Mouse (Mus musculus): ENCODE results near the gene Izumo4. TPM values are rescaled to one million over a fixed set of nuclear protein-coding genes. Genes with fewer than 3 reads are reported as not detected.

Gene Izumo4
- total and polyA plus RNA-seq, 2 experiments: 18.3 to 49.7 TPM

- peak overlapping the region; percentile 99 for H3K27ac ChIP-seq (replicated peaks; ENCODE audit: insufficient read depth, low read depth, low read length)
- WGBS: 33% methylated on average over 9 of the region's 9 CpGs
- peak; percentile 94 for DNase-seq (ENCODE audit: extremely low read depth, low read depth, low spot score)
- peak overlapping the region; percentile 4; the same call in 1 of the 2 replicates for H3K9ac ChIP-seq (ENCODE audit: low read depth, low read length)
- H3K36me3 ChIP-seq (ENCODE audit: control insufficient read depth, insufficient read depth, low read length): no peaks in the 10 kb centered on the region
- H3K79me2 ChIP-seq (ENCODE audit: control insufficient read depth, insufficient read depth, low read length): peaks cover 8% of the 10 kb centered on the region; the same call in 1 of the 2 replicates
- no peaks in the 10 kb centered on the region for H3K27me3 ChIP-seq (ENCODE audit: control insufficient read depth, insufficient read depth, low read length)
- peaks cover 27% of the 10 kb centered on the region for H3K4me1 ChIP-seq (ENCODE audit: control insufficient read depth, insufficient read depth, low read length)
- no peak overlapping the region for H3K4me3 ChIP-seq (ENCODE audit: insufficient read depth, low read depth, low read length)
- TF ChIP-seq POLR2A (IDR thresholded peaks at IDR 0.05; ENCODE audit: extremely low read depth, insufficient read depth, low read length): no peak
- TF ChIP-seq CTCF (IDR thresholded peaks at IDR 0.05; ENCODE audit: low read depth, low read length): no peak
Measured at GRCm38 (mm10) chr10:80679556-80680259, 22.3 kb upstream of the Izumo4 start.

GRCm38 (mm10) chr10:80680260-80680696 is 21.7 kb upstream of the Izumo4 start:
- 54% methylated on average over 2 of the region's 2 CpGs for WGBS

GRCm38 (mm10) chr10:80682003-80682402 is 20.0 kb upstream of the Izumo4 start:
- H3K79me2 ChIP-seq (ENCODE audit: control insufficient read depth, insufficient read depth, low read length): no peaks in the 10 kb centered on the region
- 97% methylated on average over 6 of the region's 6 CpGs for WGBS
- H3K36me3 ChIP-seq (ENCODE audit: control insufficient read depth, insufficient read depth, low read length): no peaks in the 10 kb centered on the region
- no peak overlapping the region for H3K27ac ChIP-seq (replicated peaks; ENCODE audit: insufficient read depth, low read depth, low read length)
- peaks cover 27% of the 10 kb centered on the region for H3K4me1 ChIP-seq (ENCODE audit: control insufficient read depth, insufficient read depth, low read length)
- no peaks in the 10 kb centered on the region for H3K27me3 ChIP-seq (ENCODE audit: control insufficient read depth, insufficient read depth, low read length)
- no peak overlapping the region for H3K9ac ChIP-seq (ENCODE audit: low read depth, low read length)
- TF ChIP-seq POLR2A (IDR thresholded peaks at IDR 0.05; ENCODE audit: extremely low read depth, insufficient read depth, low read length) (no peak), CTCF (IDR thresholded peaks at IDR 0.05; ENCODE audit: low read depth, low read length) (no peak)
- H3K4me3 ChIP-seq (ENCODE audit: insufficient read depth, low read depth, low read length): no peak overlapping the region
- DNase-seq (ENCODE audit: extremely low read depth, low read depth, low spot score): no peak

More at GRCm38 (mm10) chr10:80680260-80680696, 21.7 kb upstream of the Izumo4 start:
- DNase-seq (ENCODE audit: extremely low read depth, low read depth, low spot score): no peak
- Histone ChIP-seq H3K4me1 (ENCODE audit: control insufficient read depth, insufficient read depth, low read length) (peaks cover 27% of the 10 kb centered on the region), H3K27me3 (ENCODE audit: control insufficient read depth, insufficient read depth, low read length) (no peaks in the 10 kb centered on the region), H3K79me2 (ENCODE audit: control insufficient read depth, insufficient read depth, low read length) (peaks cover 8% of the 10 kb centered on the region; the same call in 1 of the 2 replicates), H3K36me3 (ENCODE audit: control insufficient read depth, insufficient read depth, low read length) (no peaks in the 10 kb centered on the region), H3K27ac (replicated peaks; ENCODE audit: insufficient read depth, low read depth, low read length) (peak overlapping the region; percentile 99), H3K4me3 (ENCODE audit: insufficient read depth, low read depth, low read length) (no peak overlapping the region), H3K9ac (ENCODE audit: low read depth, low read length) (no peak overlapping the region)
- TF ChIP-seq POLR2A (IDR thresholded peaks at IDR 0.05; ENCODE audit: extremely low read depth, insufficient read depth, low read length) (no peak), CTCF (IDR thresholded peaks at IDR 0.05; ENCODE audit: low read depth, low read length) (no peak)

- Histone ChIP-seq H3K27ac (replicated peaks; ENCODE audit: insufficient read depth, low read depth, low read length) (no peak overlapping the region), H3K79me2 (ENCODE audit: control insufficient read depth, insufficient read depth, low read length) (no peaks in the 10 kb centered on the region), H3K4me1 (ENCODE audit: control insufficient read depth, insufficient read depth, low read length) (peaks cover 16% of the 10 kb centered on the region), H3K36me3 (ENCODE audit: control insufficient read depth, insufficient read depth, low read length) (no peaks in the 10 kb centered on the region), H3K4me3 (ENCODE audit: insufficient read depth, low read depth, low read length) (no peak overlapping the region), H3K27me3 (ENCODE audit: control insufficient read depth, insufficient read depth, low read length) (no peaks in the 10 kb centered on the region), H3K9ac (ENCODE audit: low read depth, low read length) (no peak overlapping the region)
- TF ChIP-seq CTCF (IDR thresholded peaks at IDR 0.05; ENCODE audit: low read depth, low read length): no peak
- DNase-seq (ENCODE audit: extremely low read depth, low read depth, low spot score): peak; percentile 72
- WGBS: 31% methylated on average over 1 of the region's 1 CpGs
Measured at GRCm38 (mm10) chr10:80683647-80684046, 18.3 kb upstream of the Izumo4 start.

- no peak overlapping the region for H3K27ac ChIP-seq (replicated peaks; ENCODE audit: insufficient read depth, low read depth, low read length)
- H3K79me2 ChIP-seq (ENCODE audit: control insufficient read depth, insufficient read depth, low read length): no peaks in the 10 kb centered on the region
- 62% methylated on average over 6 of the region's 6 CpGs for WGBS
- no peak overlapping the region for H3K4me3 ChIP-seq (ENCODE audit: insufficient read depth, low read depth, low read length)
- H3K4me1 ChIP-seq (ENCODE audit: control insufficient read depth, insufficient read depth, low read length): peaks cover 13% of the 10 kb centered on the region
- no peaks in the 10 kb centered on the region for H3K36me3 ChIP-seq (ENCODE audit: control insufficient read depth, insufficient read depth, low read length)
- no peak overlapping the region for H3K9ac ChIP-seq (ENCODE audit: low read depth, low read length)
- H3K27me3 ChIP-seq (ENCODE audit: control insufficient read depth, insufficient read depth, low read length): no peaks in the 10 kb centered on the region
- peak; percentile 96 for TF ChIP-seq CTCF (IDR thresholded peaks at IDR 0.05; ENCODE audit: low read depth, low read length)
- no peak for TF ChIP-seq POLR2A (IDR thresholded peaks at IDR 0.05; ENCODE audit: extremely low read depth, insufficient read depth, low read length)
- peak; percentile 59 for DNase-seq (ENCODE audit: extremely low read depth, low read depth, low spot score)
Measured at GRCm38 (mm10) chr10:80684214-80684613, 17.8 kb upstream of the Izumo4 start.

- WGBS: 93% methylated on average over 4 of the region's 4 CpGs
- no peaks in the 10 kb centered on the region for H3K79me2 ChIP-seq (ENCODE audit: control insufficient read depth, insufficient read depth, low read length)
- H3K9ac ChIP-seq (ENCODE audit: low read depth, low read length): no peak overlapping the region
- no peak overlapping the region for H3K27ac ChIP-seq (replicated peaks; ENCODE audit: insufficient read depth, low read depth, low read length)
- peaks cover 5% of the 10 kb centered on the region; the same call in 1 of the 2 replicates for H3K4me1 ChIP-seq (ENCODE audit: control insufficient read depth, insufficient read depth, low read length)
- no peaks in the 10 kb centered on the region for H3K36me3 ChIP-seq (ENCODE audit: control insufficient read depth, insufficient read depth, low read length)
- DNase-seq (ENCODE audit: extremely low read depth, low read depth, low spot score): no peak
- TF ChIP-seq POLR2A (IDR thresholded peaks at IDR 0.05; ENCODE audit: extremely low read depth, insufficient read depth, low read length): no peak
- no peak for TF ChIP-seq CTCF (IDR thresholded peaks at IDR 0.05; ENCODE audit: low read depth, low read length)
- no peak overlapping the region for H3K4me3 ChIP-seq (ENCODE audit: insufficient read depth, low read depth, low read length)
- H3K27me3 ChIP-seq (ENCODE audit: control insufficient read depth, insufficient read depth, low read length): no peaks in the 10 kb centered on the region
Measured at GRCm38 (mm10) chr10:80684984-80685383, 17.0 kb upstream of the Izumo4 start.

Data from liver, adult 2 months (tissue).